In the genomic region with DNA sequence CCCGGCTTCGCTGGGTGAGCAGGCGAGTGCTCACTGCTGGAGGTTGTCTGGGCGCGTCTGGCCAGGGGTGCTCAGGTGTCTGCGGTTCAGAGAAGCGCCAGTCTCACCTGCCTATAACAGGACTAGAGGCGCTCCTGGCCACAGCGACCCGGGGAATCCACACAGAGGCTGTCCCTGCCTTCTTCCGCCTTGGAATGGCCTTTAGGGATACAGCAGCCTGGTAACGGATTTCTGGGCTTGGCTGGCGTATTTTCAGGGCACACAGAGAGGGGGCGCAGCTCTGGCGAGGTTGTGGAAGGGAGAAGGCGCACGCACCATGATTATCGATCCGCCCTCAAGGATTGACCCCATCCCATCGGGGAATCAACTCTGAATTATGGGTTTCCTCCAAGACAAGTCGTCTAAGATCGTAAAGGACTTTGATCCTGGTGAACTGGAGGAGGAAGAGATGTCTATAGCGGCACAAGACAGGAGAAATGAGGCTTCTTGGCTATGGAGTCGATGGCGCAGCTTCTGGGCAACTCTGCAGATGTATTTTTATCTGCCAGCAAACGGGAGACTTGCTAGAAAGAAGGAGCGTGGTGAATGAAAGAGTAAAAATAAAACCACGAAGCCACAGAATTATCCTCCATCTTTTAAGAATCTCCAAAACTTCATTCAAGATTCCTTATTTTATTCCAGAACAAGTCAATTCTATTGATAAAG, we compare ENCODE assay signal across 9 mouse cellular contexts. TPM values are rescaled to one million over a fixed set of nuclear protein-coding genes. Genes with fewer than 3 reads are reported as not detected.
DNase-seq lines count a peak whose midpoint lies in the region; ATAC-seq and TF ChIP-seq lines count a peak whose summit lies in the region.
"Had no signal": no experiment of that assay in that cellular context is flagged by ENCODE, and none has a peak within 500 bp of the region (broad histone marks: within the 10 kb centered on the region; RNA-seq: fewer than 3 reads in every experiment).

No protein-coding gene starts in this region.

- no peaks in the 10 kb centered on the region for H3K9me3 ChIP-seq in heart, embryonic 15.5 days (replicated peaks)
- no peaks in the 10 kb centered on the region for H3K9me3 ChIP-seq in liver, embryonic 12.5 days (replicated peaks)

- ATAC-seq in heart, embryonic 15.5 days (replicated peaks; ENCODE audit: insufficient number of reproducible peaks, insufficient read depth, low FRiP score, low read depth) = no peak
- ATAC-seq in liver, embryonic 12.5 days = no peak

- 12% methylated on average over 28 of the region's 28 CpGs for WGBS in heart, embryonic 15.5 days
- WGBS in liver, embryonic 12.5 days (ENCODE audit: insufficient replicate concordance) = 7% methylated on average over 28 of the region's 28 CpGs
- 12% methylated on average over 28 of the region's 28 CpGs for WGBS in olfactory bulb, adult 2 months

- H3K36me3 ChIP-seq in heart, embryonic 15.5 days = no peaks in the 10 kb centered on the region
- no peaks in the 10 kb centered on the region for H3K36me3 ChIP-seq in liver, embryonic 12.5 days

- peak overlapping the region; percentile 97 for H3K4me2 ChIP-seq in heart, embryonic 15.5 days
- H3K4me2 ChIP-seq in liver, embryonic 12.5 days = peak overlapping the region; percentile 30

- H3K9ac ChIP-seq in heart, embryonic 15.5 days = 0 out of 2 replicates have a peak overlapping the region, but pooled peaks have one; percentile 15
- H3K9ac ChIP-seq in liver, embryonic 12.5 days = no peak overlapping the region

- peaks cover 73% of the 10 kb centered on the region for H3K27me3 ChIP-seq in heart, embryonic 15.5 days
- H3K27me3 ChIP-seq in liver, embryonic 12.5 days (replicated peaks) = peaks cover 84% of the 10 kb centered on the region

- peak overlapping the region; percentile 66 for H3K4me3 ChIP-seq in heart, embryonic 15.5 days
- no peak overlapping the region for H3K4me3 ChIP-seq in liver, embryonic 12.5 days
- H3K4me3 ChIP-seq in olfactory bulb, adult 2 months (ENCODE audit: insufficient read depth, low read depth, low read length) = peak overlapping the region; percentile 2; the same call in 1 of the 2 replicates

- no peak for TF ChIP-seq POLR2A in olfactory bulb, adult 2 months (IDR thresholded peaks at IDR 0.05; ENCODE audit: insufficient read depth, low read depth, low read length)

- no peak overlapping the region for H3K27ac ChIP-seq in heart, embryonic 15.5 days
- no peak overlapping the region for H3K27ac ChIP-seq in liver, embryonic 12.5 days
- no peak overlapping the region for H3K27ac ChIP-seq in olfactory bulb, adult 2 months (ENCODE audit: insufficient read depth, low read depth, low read length)

- TF ChIP-seq CTCF in olfactory bulb, adult 2 months (IDR thresholded peaks at IDR 0.05; ENCODE audit: insufficient read depth, low read depth, low read length) = peak; percentile 5; the same call in 1 of the 2 replicates

- peaks cover 35% of the 10 kb centered on the region for H3K4me1 ChIP-seq in heart, embryonic 15.5 days (replicated peaks)
- H3K4me1 ChIP-seq in liver, embryonic 12.5 days = peaks cover 26% of the 10 kb centered on the region
- H3K4me1 ChIP-seq in olfactory bulb, adult 2 months (ENCODE audit: control insufficient read depth, insufficient read depth, low read length) = peaks cover 28% of the 10 kb centered on the region

- no peak for DNase-seq in heart, adult 9 months (ENCODE audit: low spot score in 2 of 2)
- peak; percentile 63 for DNase-seq in brain, adult 2 months (ENCODE audit: low read depth, low spot score)
- DNase-seq in frontal cortex, postnatal 36 days (ENCODE audit: low spot score in 2 of 2) = peak; percentile 41 to 56
- DNase-seq in adrenal gland, adult 8-10 months = no peak
- DNase-seq in MN1 (ENCODE audit: low spot score) = no peak

RNA-seq across cellular contexts. Expression of gene Ovol2, which starts 1.3 kb away (rescaled TPM):
- polyA plus RNA-seq in heart, embryonic 15.5 days (2015; fragmentation: Nextera tagmentation; extraction: Ambion mirVana) = 0.08 and 0.18 TPM in 2 replicates
- 0.08 TPM in 1 of 2 replicates, not detected in the other for polyA plus RNA-seq in liver, embryonic 12.5 days (2016; fragmentation: Nextera tagmentation; extraction: Ambion mirVana)
- not detected in 2 replicates for polyA plus RNA-seq in olfactory bulb, adult 2 months (2012; ENCODE audit: insufficient read depth, insufficient read length, low replicate concordance, missing spikeins)
- not detected for total RNA-seq in adrenal gland, adult 8-10 months (2022)
- total RNA-seq: hematopoietic stem cell, adult 5-6 weeks had no signal

RNA-seq across cellular contexts. Expression of gene Kat14, which starts 35.5 kb away (rescaled TPM):
- 24.0 and 27.6 TPM in 2 replicates for polyA plus RNA-seq in heart, embryonic 15.5 days (2015; fragmentation: Nextera tagmentation; extraction: Ambion mirVana)
- polyA plus RNA-seq in liver, embryonic 12.5 days (2016; fragmentation: Nextera tagmentation; extraction: Ambion mirVana) = 26.3 and 28.3 TPM in 2 replicates
- polyA plus RNA-seq in olfactory bulb, adult 2 months (2012; ENCODE audit: insufficient read depth, insufficient read length, low replicate concordance, missing spikeins) = not detected in 2 replicates
- total RNA-seq in adrenal gland, adult 8-10 months (2022) = 10 to 100 TPM; 26.2 to 34.0 (median 31.5) TPM

RNA-seq across cellular contexts. Expression of gene Pet117, which starts 35.5 kb away (rescaled TPM):
- polyA plus RNA-seq in heart, embryonic 15.5 days (2015; fragmentation: Nextera tagmentation; extraction: Ambion mirVana) = 1.7 and 3.2 TPM in 2 replicates
- polyA plus RNA-seq in liver, embryonic 12.5 days (2016; fragmentation: Nextera tagmentation; extraction: Ambion mirVana) = 0.74 TPM in 1 of 2 replicates, not detected in the other
- polyA plus RNA-seq in olfactory bulb, adult 2 months (2012; ENCODE audit: insufficient read depth, insufficient read length, low replicate concordance, missing spikeins) = not detected in 2 replicates
- total RNA-seq in adrenal gland, adult 8-10 months (2022) = 10 to 100 TPM in 2 of 4 experiments, 1 to 10 TPM in 2; 7.0 to 12.5 (median 9.8) TPM
- total RNA-seq: hematopoietic stem cell, adult 5-6 weeks had no signal

Comparison
In these comparisons a context has a peak if more than half of its experiments do, and no peak if none do; other contexts are left out.
1. DNase-seq: peak in brain, adult 2 months (single experiment) and frontal cortex, postnatal 36 days (2 of 2); none in heart, adult 9 months (0 of 2), adrenal gland, adult 8-10 months (single experiment) and MN1 (single experiment).
2. RNA of gene Kat14, which starts 35.5 kb away (polyA plus RNA-seq): 26.3 to 28.3 TPM in liver, embryonic 12.5 days and 24.0 to 27.6 TPM in heart, embryonic 15.5 days; not detected in olfactory bulb, adult 2 months; every median in the first group is over 10 times any median in the second.